Mouse (Mus musculus) large intestine, adult 2 months (tissue): Measurements from ENCODE around the gene Pelo. TPM values are rescaled to one million over a fixed set of nuclear protein-coding genes. Genes with fewer than 3 reads are reported as not detected.

Experiments
- DNase-seq: peaks from one replicate; pipeline ENCODE4 v3.0.0-alpha.2; 2012; ENCODE audit warnings: low read depth, low spot score
- WGBS: fragments of 180-500 bp; shearing (Covaris S2); methylation state at CpG from one replicate; pipeline ENCODE4 v1.1.7; 2018; 5-methylcytosine and 5-hydroxymethylcytosine counted together
- polyA plus RNA-seq: library from polyadenylated mRNA; depleted of rRNA; stranded (reverse); fragments of >200 nt; gene quantifications from 2 replicates; pipeline ENCODE4 v1.2.3, GENCODE M21; 2012; rRNA removed

Pelo gene
- polyA plus RNA-seq, 1 experiment, result 22.6 TPM

- 84% methylated on average over 7 of the region's 7 CpGs for WGBS
- no peak for DNase-seq
Observed at GRCm38 (mm10) chr13:115052568-115052967, 37.4 kb downstream of the Pelo start.

DNA sequence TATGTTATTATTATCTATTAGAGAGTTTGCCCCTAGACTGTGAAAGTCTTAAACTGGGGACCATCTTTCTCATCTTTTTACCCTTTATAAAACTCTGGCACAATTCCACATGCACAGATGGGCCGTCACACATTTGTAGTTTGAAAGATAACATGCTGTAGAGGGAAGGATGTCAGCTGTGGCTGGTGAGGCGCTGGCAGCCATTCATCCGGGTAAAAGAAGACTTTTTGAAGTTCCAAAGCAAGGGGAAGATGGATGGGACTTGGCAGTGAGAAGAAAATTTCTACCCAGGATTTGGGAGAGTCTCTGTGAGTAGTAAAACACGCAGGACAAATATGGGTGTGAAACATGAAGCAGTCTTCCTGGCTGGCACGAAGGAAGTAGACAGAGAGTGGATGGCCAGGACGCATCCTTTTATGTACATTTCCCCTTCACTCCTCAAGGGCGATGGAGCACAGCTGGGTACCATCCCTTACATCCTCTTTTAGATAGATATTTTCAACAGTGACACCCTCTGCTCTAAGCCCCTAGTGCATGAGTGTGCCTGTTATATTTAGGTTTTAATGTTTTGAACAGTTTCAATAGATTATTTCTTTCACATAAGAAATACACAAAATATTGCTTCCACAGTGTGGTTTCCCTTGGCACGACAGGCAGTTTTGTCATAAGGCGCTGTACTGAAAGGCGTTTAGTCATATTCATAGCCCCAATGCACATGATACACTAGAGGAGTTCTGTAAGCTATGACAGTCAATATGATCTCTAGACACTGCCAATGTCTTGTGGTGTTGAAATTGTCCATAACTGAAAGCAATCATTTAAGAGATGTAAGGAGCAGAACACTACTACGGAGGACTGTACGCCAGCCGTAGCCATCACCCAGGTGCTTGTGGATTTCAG, 39.1 kb downstream of the Pelo start:
- DNase-seq, result no peak
- WGBS, result 67% methylated on average over 13 of the region's 13 CpGs

DNA sequence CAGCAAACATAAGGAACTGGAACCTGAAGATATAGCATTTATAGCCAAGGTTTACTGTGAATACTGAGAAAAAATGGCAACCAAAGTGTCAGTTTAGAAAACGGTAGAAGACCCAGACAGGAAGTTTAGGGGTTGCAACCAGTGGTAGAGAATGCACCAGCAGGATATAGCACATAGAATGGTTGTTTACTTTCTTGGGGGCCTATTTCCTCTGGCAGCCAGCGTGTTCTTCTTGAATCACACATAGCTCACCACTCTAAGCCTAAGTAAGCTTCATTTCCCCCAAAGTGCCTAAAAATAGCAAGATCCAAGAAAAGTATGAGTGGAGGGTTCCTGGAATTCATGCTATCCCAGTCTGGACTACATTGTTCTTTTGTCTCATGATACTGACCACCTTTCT, 47.3 kb downstream of the Pelo start:
- WGBS, result 40% methylated on average over 2 of the region's 2 CpGs
- DNase-seq, result no peak

Other genes starting within 250 kb of the Pelo start
- 3.4 and 4.2 TPM in 2 replicates for gene Itga2, start 158.1 kb downstream of the Pelo start, polyA plus RNA-seq
- 3.3 and 3.6 TPM in 2 replicates for gene Gm49395, start 11.7 kb upstream of the Pelo start, polyA plus RNA-seq
- 3.6 and 8.5 TPM in 2 replicates for gene Itga1, start 11.8 kb upstream of the Pelo start, polyA plus RNA-seq